21 mouse cellular contexts compared by ENCODE assay signal in the genomic region with DNA sequence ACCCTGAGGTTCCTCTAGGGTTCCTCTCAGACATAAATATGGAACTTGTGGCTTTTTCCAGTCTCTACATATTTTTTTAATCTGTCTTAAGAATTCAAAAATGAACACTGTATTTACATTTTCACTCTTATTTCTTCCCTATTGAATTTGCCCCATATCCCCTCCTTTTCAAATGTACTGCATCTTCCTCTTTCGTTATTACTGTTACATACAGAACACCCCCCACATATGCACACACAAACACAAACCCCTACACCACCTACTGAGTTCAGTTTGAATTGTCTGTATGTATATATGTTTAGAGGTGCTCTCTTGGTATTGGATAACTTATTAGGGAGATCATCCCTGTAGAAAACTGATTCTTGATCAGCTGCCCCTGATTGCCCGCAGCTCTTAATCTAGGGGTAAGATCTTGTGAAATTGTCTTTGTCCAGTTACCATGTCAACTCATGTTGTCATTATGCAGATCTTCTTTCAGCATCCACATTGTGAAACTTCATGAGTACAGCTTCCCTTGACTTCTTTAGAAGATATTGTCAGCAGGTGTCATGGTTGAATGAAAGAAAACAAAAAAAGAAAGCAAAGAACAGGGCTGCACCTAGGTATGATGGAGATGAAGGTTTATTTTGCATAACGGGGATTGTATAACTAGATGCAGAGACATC.
DNase-seq lines count a peak whose midpoint lies in the region; ATAC-seq and TF ChIP-seq lines count a peak whose summit lies in the region.
"Had no signal": no experiment of that assay in that cellular context is flagged by ENCODE, and none has a peak within 500 bp of the region (broad histone marks: within the 10 kb centered on the region; RNA-seq: fewer than 3 reads in every experiment).

No protein-coding gene starts in this region.

- no peaks in the 10 kb centered on the region for H3K79me2 ChIP-seq in CH12.LX (replicated peaks; ENCODE audit: control insufficient read depth, extremely low read depth, insufficient read depth, poor library complexity, severe bottlenecking)

- H3K9me3 ChIP-seq in CH12.LX (replicated peaks; ENCODE audit: low read length), result peaks cover 2% of the 10 kb centered on the region
- H3K9me3 ChIP-seq in liver, embryonic 11.5 days (ENCODE audit: control insufficient read depth, low read length), result no peaks in the 10 kb centered on the region
- H3K9me3 ChIP-seq in midbrain, embryonic 13.5 days, result no peaks in the 10 kb centered on the region
- no peaks in the 10 kb centered on the region for H3K9me3 ChIP-seq in forebrain, embryonic 10.5 days
- H3K9me3 ChIP-seq: embryonic facial prominence, embryonic 10.5 days; embryonic facial prominence, embryonic 12.5 days; forebrain, embryonic 12.5 days had no signal

- H3K4me1 ChIP-seq in CH12.LX (ENCODE audit: control insufficient read depth in 1 of 2, insufficient read depth in 2 of 2), result peaks cover 0 to 54% of the 10 kb centered on the region in 2 experiments; a peak in 3 of 4 replicates
- H3K4me1 ChIP-seq in liver, embryonic 11.5 days (replicated peaks; ENCODE audit: control insufficient read depth, insufficient read depth, low read length), result no peaks in the 10 kb centered on the region
- peaks cover 11% of the 10 kb centered on the region for H3K4me1 ChIP-seq in midbrain, embryonic 13.5 days (replicated peaks)
- no peaks in the 10 kb centered on the region for H3K4me1 ChIP-seq in forebrain, embryonic 10.5 days
- H3K4me1 ChIP-seq: embryonic facial prominence, embryonic 12.5 days had no signal

- no peak overlapping the region for H3K27ac ChIP-seq in CH12.LX (ENCODE audit: insufficient read depth, low read depth)
- no peak overlapping the region for H3K27ac ChIP-seq in liver, embryonic 11.5 days (ENCODE audit: low read depth, low read length)
- no peak overlapping the region for H3K27ac ChIP-seq in midbrain, embryonic 13.5 days
- no peak overlapping the region for H3K27ac ChIP-seq in forebrain, embryonic 10.5 days
- H3K27ac ChIP-seq: embryonic facial prominence, embryonic 10.5 days; embryonic facial prominence, embryonic 12.5 days; forebrain, embryonic 12.5 days had no signal

- 87% methylated on average over 3 of the region's 3 CpGs for WGBS in liver, embryonic 11.5 days
- WGBS in midbrain, embryonic 13.5 days, result 83% methylated on average over 3 of the region's 3 CpGs
- 94% methylated on average over 3 of the region's 3 CpGs for WGBS in forebrain, embryonic 10.5 days

- TF ChIP-seq POLR2A in CH12.LX (IDR thresholded peaks at IDR 0.05; ENCODE audit: low read depth, low read length), result no peak

- H3K9ac ChIP-seq in CH12.LX (ENCODE audit: insufficient read depth, low read depth), result no peak overlapping the region
- H3K9ac ChIP-seq in liver, embryonic 11.5 days (ENCODE audit: low read depth, low read length), result no peak overlapping the region
- H3K9ac ChIP-seq in midbrain, embryonic 13.5 days (replicated peaks), result no peak overlapping the region
- H3K9ac ChIP-seq: embryonic facial prominence, embryonic 12.5 days; forebrain, embryonic 12.5 days had no signal

- TF ChIP-seq RAD21 in CH12.LX (IDR thresholded peaks at IDR 0.05; ENCODE audit: low read depth, low read length), result no peak

- no peak overlapping the region for H3K4me3 ChIP-seq in CH12.LX (replicated peaks in 1 of 3; ENCODE audit: low read depth in 2 of 3, low read length in 2 of 3, poor library complexity in 1 of 3)
- no peak overlapping the region for H3K4me3 ChIP-seq in liver, embryonic 11.5 days (ENCODE audit: low read depth, low read length)
- H3K4me3 ChIP-seq in midbrain, embryonic 13.5 days (replicated peaks), result no peak overlapping the region
- no peak overlapping the region for H3K4me3 ChIP-seq in forebrain, embryonic 10.5 days
- H3K4me3 ChIP-seq: embryonic facial prominence, embryonic 10.5 days; embryonic facial prominence, embryonic 12.5 days; forebrain, embryonic 12.5 days had no signal

- TF ChIP-seq EP300 in CH12.LX (IDR thresholded peaks at IDR 0.05; ENCODE audit: low read length), result peak; percentile 35; the same call in 1 of the 2 replicates

- ATAC-seq in granulocyte monocyte progenitor cell, adult 5-6 weeks (replicated peaks; ENCODE audit: poor library complexity, severe bottlenecking), result peak; percentile 90
- peak; percentile 77 for ATAC-seq in megakaryocyte progenitor cell, adult 5-6 weeks (replicated peaks; ENCODE audit: poor library complexity)
- ATAC-seq in liver, embryonic 11.5 days (replicated peaks; ENCODE audit: low FRiP score), result no peak
- no peak for ATAC-seq in midbrain, embryonic 13.5 days
- ATAC-seq: CD4-positive, CD25-positive, alpha-beta regulatory T cell, adult 4 months; forebrain, embryonic 14.5 days; forebrain, embryonic 16.5 days had no signal

- no peak for TF ChIP-seq CTCF in CH12.LX (conservative IDR thresholded peaks at IDR 0.05 in 1 of 2, IDR thresholded peaks at IDR 0.05 in 1 of 2; ENCODE audit: low read depth in 2 of 2, low read length in 2 of 2)

- H3K27me3 ChIP-seq in CH12.LX (replicated peaks), result no peaks in the 10 kb centered on the region
- no peaks in the 10 kb centered on the region for H3K27me3 ChIP-seq in liver, embryonic 11.5 days (replicated peaks; ENCODE audit: control insufficient read depth, insufficient read depth, low read length)
- no peaks in the 10 kb centered on the region for H3K27me3 ChIP-seq in midbrain, embryonic 13.5 days
- no peaks in the 10 kb centered on the region for H3K27me3 ChIP-seq in forebrain, embryonic 10.5 days (ENCODE audit: poor library complexity, severe bottlenecking)
- H3K27me3 ChIP-seq: embryonic facial prominence, embryonic 12.5 days; forebrain, embryonic 12.5 days had no signal

- H3K4me2 ChIP-seq in CH12.LX (ENCODE audit: insufficient read depth, low read depth, poor library complexity, severe bottlenecking), result no peak overlapping the region
- no peak overlapping the region for H3K4me2 ChIP-seq in liver, embryonic 11.5 days
- no peak overlapping the region for H3K4me2 ChIP-seq in midbrain, embryonic 13.5 days (replicated peaks)
- H3K4me2 ChIP-seq: embryonic facial prominence, embryonic 12.5 days; forebrain, embryonic 12.5 days had no signal

- H3K36me3 ChIP-seq in CH12.LX (replicated peaks in 1 of 2; ENCODE audit: control insufficient read depth in 1 of 2, insufficient read depth in 1 of 2, low read length in 1 of 2), result no peaks in the 10 kb centered on the region
- H3K36me3 ChIP-seq in liver, embryonic 11.5 days (ENCODE audit: control insufficient read depth, insufficient read depth, low read length), result no peaks in the 10 kb centered on the region
- H3K36me3 ChIP-seq in midbrain, embryonic 13.5 days, result no peaks in the 10 kb centered on the region
- no peaks in the 10 kb centered on the region for H3K36me3 ChIP-seq in forebrain, embryonic 10.5 days (replicated peaks)
- H3K36me3 ChIP-seq: embryonic facial prominence, embryonic 10.5 days; embryonic facial prominence, embryonic 12.5 days; forebrain, embryonic 12.5 days had no signal

- dilution Hi-C loops in CH12.LX (cut with MboI; ENCODE audit: extremely low pct_ligation_motif_present, extremely low pct_unique_long_range_greater_than_20kb, low sequenced_read_pairs), result no loop called here

- no peak for DNase-seq in CH12.LX (ENCODE audit: extremely low read depth)
- DNase-seq in liver, embryonic 11.5 days (ENCODE audit: low spot score), result no peak
- no peak for DNase-seq in forebrain, embryonic 10.5 days (ENCODE audit: extremely low spot score, low spot score)
- DNase-seq: adrenal gland, adult 2 months; adrenal gland, postnatal 14 days; adrenal gland, postnatal 36 days; B cell, adult 2 months; cerebellum, adult 11-12 months; cerebellum, adult 2 months; cerebellum, adult 9-11 months; cerebellum, postnatal 14 days; cerebellum, postnatal 36 days had no signal

- in situ Hi-C loops in CH12.LX (cut with MboI; ENCODE audit: low pct_ligation_motif_present, low pct_unique_long_range_greater_than_20kb, low sequenced_read_pairs), result no loop called here

TF ChIP-seq in CH12.LX, 34 proteins besides CTCF, POLR2A, EP300 and RAD21:
- TF ChIP-seq IRF4 (IDR thresholded peaks at IDR 0.05; ENCODE audit: low read depth, low read length) (0 out of 2 replicates have a peak, but pooled peaks have one; percentile 31), TCF12 (IDR thresholded peaks at IDR 0.05; ENCODE audit: low read depth, low read length) (no peak), TBP (conservative IDR thresholded peaks at IDR 0.05; ENCODE audit: low read depth, low read length) (no peak), NELFE (IDR thresholded peaks at IDR 0.05; ENCODE audit: low read depth, low read length) (no peak), GABPA (IDR thresholded peaks at IDR 0.05; ENCODE audit: insufficient replicate concordance, low read depth, low read length) (no peak)

Comparison
In these comparisons a context has a peak if more than half of its experiments do, and no peak if none do; other contexts are left out.
1. ATAC-seq: peak in granulocyte monocyte progenitor cell, adult 5-6 weeks (single experiment) and megakaryocyte progenitor cell, adult 5-6 weeks (single experiment); none in liver, embryonic 11.5 days (single experiment) and midbrain, embryonic 13.5 days (single experiment).